Mouse (Mus musculus) intestine, postnatal 0 days (tissue): Measurements from ENCODE around the gene Usp25. TPM values are rescaled to one million over a fixed set of nuclear protein-coding genes. Genes with fewer than 3 reads are reported as not detected.

ENCODE experiments used
- ATAC-seq: fragments of 200-750 bp; cut with Nextera tagmentation; 2 replicates; pipeline ENCODE4 v1.8.0; 2017; ENCODE audit warnings: mild to moderate bottlenecking, moderate TSS enrichment, moderate library complexity
- H3K27ac ChIP-seq: fragments of 300-500 bp; sonication (generic); 2 replicates; pipeline ENCODE4 v1.5.1; 2014; ENCODE audit warnings: mild to moderate bottlenecking, low read depth, low read length, moderate library complexity
- H3K27me3 ChIP-seq: fragments of 300-500 bp; sonication (generic); replicated peaks from 2 replicates; pipeline ENCODE4 v1.6.1; 2014; ENCODE audit warnings: low read length, mixed read lengths; ENCODE audit not compliant: control insufficient read depth, insufficient read depth
- H3K36me3 ChIP-seq: fragments of 300-500 bp; sonication (generic); 2 replicates; pipeline ENCODE4 v1.6.1; 2014; ENCODE audit warnings: mild to moderate bottlenecking, moderate library complexity; ENCODE audit not compliant: control insufficient read depth, insufficient read depth
- H3K4me1 ChIP-seq: fragments of 300-500 bp; sonication (generic); replicated peaks from 2 replicates; pipeline ENCODE4 v1.6.1; 2014; ENCODE audit warnings: antibody characterized with exemption, low read length, mixed read lengths; ENCODE audit not compliant: control insufficient read depth, insufficient read depth
- H3K4me2 ChIP-seq: fragments of 300-500 bp; sonication (generic); replicated peaks from 2 replicates; pipeline ENCODE4 v1.6.1; 2014; ENCODE audit warnings: low read depth, mild to moderate bottlenecking, moderate library complexity
- H3K4me3 ChIP-seq: fragments of 300-500 bp; sonication (generic); 2 replicates; pipeline ENCODE4 v1.5.1; 2014; ENCODE audit warnings: low read depth, low read length
- H3K9ac ChIP-seq: fragments of 300-500 bp; sonication (generic); 2 replicates; pipeline ENCODE4 v1.6.1; 2014; ENCODE audit warnings: mild to moderate bottlenecking, low read depth, low read length
- H3K9me3 ChIP-seq: fragments of 300-500 bp; sonication (generic); 2 replicates; pipeline ENCODE4 v1.6.1; 2016; ENCODE audit warnings: mixed run types; ENCODE audit not compliant: control insufficient read depth
- CTCF ChIP-seq: sonication (generic); IDR thresholded peaks from 2 replicates; pipeline ENCODE4 v1.5.1; 2016; ENCODE audit warnings: low read depth, mild to moderate bottlenecking, control low read depth, antibody characterized with exemption, moderate library complexity
- WGBS: fragments of 180-500 bp; shearing (Covaris S2); extraction: QIAGEN DNeasy Blood & Tissue Kit; methylation state at CpG from one replicate; pipeline ENCODE4 v1.1.7; 2014; 5-methylcytosine and 5-hydroxymethylcytosine counted together
- polyA plus RNA-seq: library from polyadenylated mRNA; unstranded; fragments of >200 nt; fragmentation: Nextera tagmentation; extraction: Ambion mirVana; gene quantifications from 2 replicates; pipeline ENCODE4 v1.2.1, GENCODE M21; 2015

Usp25 gene
- polyA plus RNA-seq, 1 experiment from 2014 or later: 16.4 TPM

GRCm38 (mm10) chr16:77084071-77084470, 70.6 kb downstream of the Usp25 start:
- no peaks in the 10 kb centered on the region for H3K4me1 ChIP-seq
- no peaks in the 10 kb centered on the region for H3K27me3 ChIP-seq
- H3K4me2 ChIP-seq: no peak overlapping the region
- no peaks in the 10 kb centered on the region for H3K9me3 ChIP-seq
- peaks cover 39% of the 10 kb centered on the region for H3K36me3 ChIP-seq
- H3K9ac ChIP-seq: no peak overlapping the region
- no peak for ATAC-seq
- 76% methylated on average over 2 of the region's 2 CpGs for WGBS
- no peak overlapping the region for H3K4me3 ChIP-seq
- TF ChIP-seq CTCF: no peak
- no peak overlapping the region for H3K27ac ChIP-seq

GRCm38 (mm10) chr16:77089806-77090205, 76.3 kb downstream of the Usp25 start:
- Histone ChIP-seq H3K4me2 (no peak overlapping the region), H3K9me3 (no peaks in the 10 kb centered on the region), H3K36me3 (peaks cover 25% of the 10 kb centered on the region; the same call in 1 of the 2 replicates), H3K9ac (no peak overlapping the region), H3K4me3 (no peak overlapping the region), H3K4me1 (no peaks in the 10 kb centered on the region), H3K27me3 (no peaks in the 10 kb centered on the region), H3K27ac (no peak overlapping the region)
- no peak for ATAC-seq
- WGBS: 86% methylated on average over 3 of the region's 3 CpGs
- TF ChIP-seq CTCF: no peak

GRCm38 (mm10) chr16:77093526-77093925, 80.0 kb downstream of the Usp25 start:
- WGBS: 63% methylated on average over 9 of the region's 9 CpGs

GRCm38 (mm10) chr16:77095017-77095551, 81.6 kb downstream of the Usp25 start:
- no peak for TF ChIP-seq CTCF
- ATAC-seq: no peak

More at GRCm38 (mm10) chr16:77093526-77093925, 80.0 kb downstream of the Usp25 start:
- Histone ChIP-seq H3K9ac (no peak overlapping the region), H3K27ac (no peak overlapping the region), H3K4me1 (no peaks in the 10 kb centered on the region), H3K9me3 (no peaks in the 10 kb centered on the region), H3K36me3 (peaks cover 13% of the 10 kb centered on the region), H3K4me2 (no peak overlapping the region), H3K4me3 (no peak overlapping the region), H3K27me3 (no peaks in the 10 kb centered on the region)
- no peak for ATAC-seq
- no peak for TF ChIP-seq CTCF

GRCm38 (mm10) chr16:77099018-77099869, 85.7 kb downstream of the Usp25 start:
- no peaks in the 10 kb centered on the region for H3K4me1 ChIP-seq
- peak; percentile 66 for TF ChIP-seq CTCF
- H3K9me3 ChIP-seq: no peaks in the 10 kb centered on the region
- H3K4me3 ChIP-seq: no peak overlapping the region
- no peak overlapping the region for H3K9ac ChIP-seq
- no peak overlapping the region for H3K27ac ChIP-seq
- 70% methylated on average over 8 of the region's 8 CpGs for WGBS
- no peaks in the 10 kb centered on the region for H3K27me3 ChIP-seq
- ATAC-seq: no peak
- no peak overlapping the region for H3K4me2 ChIP-seq
- peaks cover 13% of the 10 kb centered on the region for H3K36me3 ChIP-seq

More at GRCm38 (mm10) chr16:77095017-77095551, 81.6 kb downstream of the Usp25 start:
- no peak overlapping the region for H3K4me2 ChIP-seq
- WGBS: 82% methylated on average over 7 of the region's 7 CpGs
- H3K27ac ChIP-seq: no peak overlapping the region
- H3K9ac ChIP-seq: no peak overlapping the region
- H3K9me3 ChIP-seq: no peaks in the 10 kb centered on the region
- H3K36me3 ChIP-seq: peaks cover 14% of the 10 kb centered on the region
- H3K27me3 ChIP-seq: no peaks in the 10 kb centered on the region
- no peak overlapping the region for H3K4me3 ChIP-seq
- no peaks in the 10 kb centered on the region for H3K4me1 ChIP-seq

- Histone ChIP-seq H3K4me2 (no peak overlapping the region), H3K36me3 (peaks cover 12% of the 10 kb centered on the region), H3K9me3 (no peaks in the 10 kb centered on the region), H3K9ac (no peak overlapping the region), H3K27ac (no peak overlapping the region), H3K4me1 (no peaks in the 10 kb centered on the region), H3K27me3 (no peaks in the 10 kb centered on the region), H3K4me3 (no peak overlapping the region)
- peak; percentile 71 for ATAC-seq
- 49% methylated on average over 5 of the region's 5 CpGs for WGBS
- TF ChIP-seq CTCF: no peak
Measured at GRCm38 (mm10) chr16:77103637-77104264, 90.2 kb downstream of the Usp25 start.
